Mouse (Mus musculus) E14TG2a.4 (cell line): ENCODE measurements around the gene Zfp248.

Source experiments
- H3K27me3 ChIP-seq: 2 replicates; pipeline ENCODE4 v1.6.1; 2014; ENCODE audit warnings: low read length, control low read depth; ENCODE audit not compliant: insufficient read depth
- H3K36me3 ChIP-seq: 2 replicates; pipeline ENCODE4 v1.6.1; 2014; ENCODE audit warnings: low read length, control low read depth; ENCODE audit not compliant: insufficient read depth
- H3K4me1 ChIP-seq: replicated peaks from 2 replicates; pipeline ENCODE4 v1.6.1; 2014; ENCODE audit warnings: low read depth, low read length, control low read depth
- H3K4me3 ChIP-seq: replicated peaks from 2 replicates; pipeline ENCODE4 v1.5.1; 2014; ENCODE audit warnings: mild to moderate bottlenecking, low read length
- H3K9me3 ChIP-seq: 2 replicates; pipeline ENCODE4 v1.6.1; 2014; ENCODE audit warnings: low read length, control low read depth
- CTCF ChIP-seq: conservative IDR thresholded peaks from 2 replicates; pipeline ENCODE4 v1.5.1; 2014; ENCODE audit warnings: low read length
- NANOG ChIP-seq: IDR thresholded peaks from 2 replicates; pipeline ENCODE4 v1.6.1; 2014; ENCODE audit warnings: borderline replicate concordance, low read length, mixed read lengths
- POU5F1 ChIP-seq: IDR thresholded peaks from 2 replicates; pipeline ENCODE4 v1.6.1; 2014; ENCODE audit warnings: low read length, borderline replicate concordance

Gene Zfp248

GRCm38 (mm10) chr6:118455042-118455631, at the start of gene Zfp248:
TSS of gene Zfp248 (minus strand) at chr6:118455528.
- Histone ChIP-seq H3K9me3 (no peaks in the 10 kb centered on the region), H3K27me3 (peaks cover 33% of the 10 kb centered on the region), H3K4me3 (peak within 1 kb of the TSS; percentile 88), H3K4me1 (peaks cover 10% of the 10 kb centered on the region; the same call in 1 of the 2 replicates), H3K36me3 (no peaks in the 10 kb centered on the region)
- TF ChIP-seq NANOG: no peak
- no peak for TF ChIP-seq POU5F1
- no peak for TF ChIP-seq CTCF

GRCm38 (mm10) chr6:118499010-118499409, 43.7 kb upstream of the Zfp248 start:
- Histone ChIP-seq H3K4me3 (no peak overlapping the region), H3K4me1 (no peaks in the 10 kb centered on the region), H3K9me3 (no peaks in the 10 kb centered on the region), H3K27me3 (peaks cover 5% of the 10 kb centered on the region; the same call in 1 of the 2 replicates), H3K36me3 (no peaks in the 10 kb centered on the region)
- no peak for TF ChIP-seq NANOG
- TF ChIP-seq CTCF: no peak
- TF ChIP-seq POU5F1: no peak

GRCm38 (mm10) chr6:118482125-118482524, 26.8 kb upstream of the Zfp248 start:
- peaks cover 7% of the 10 kb centered on the region for H3K4me1 ChIP-seq
- no peaks in the 10 kb centered on the region for H3K9me3 ChIP-seq
- no peak overlapping the region for H3K4me3 ChIP-seq
- no peaks in the 10 kb centered on the region for H3K36me3 ChIP-seq
- peaks cover 71% of the 10 kb centered on the region for H3K27me3 ChIP-seq
- no peak for TF ChIP-seq CTCF

GRCm38 (mm10) chr6:118478957-118479708, 23.8 kb upstream of the Zfp248 start, which contains the start of gene Zfp9:
TSS of gene Zfp9 (minus strand) at chr6:118479320.
- Histone ChIP-seq H3K27me3 (peaks cover 77% of the 10 kb centered on the region), H3K9me3 (no peaks in the 10 kb centered on the region), H3K4me1 (peaks cover 7% of the 10 kb centered on the region), H3K4me3 (peak within 1 kb of the TSS; percentile 75), H3K36me3 (no peaks in the 10 kb centered on the region)
- TF ChIP-seq NANOG (peak; percentile 32; the same call in 1 of the 2 replicates), CTCF (no peak)

GRCm38 (mm10) chr6:118477875-118478785, 22.8 kb upstream of the Zfp248 start:
- Histone ChIP-seq H3K9me3 (no peaks in the 10 kb centered on the region), H3K36me3 (no peaks in the 10 kb centered on the region), H3K4me1 (peaks cover 7% of the 10 kb centered on the region), H3K4me3 (peak overlapping the region; percentile 75; the same call in 1 of the 2 replicates), H3K27me3 (peaks cover 76% of the 10 kb centered on the region)
- TF ChIP-seq POU5F1 (no peak), NANOG (no peak), CTCF (no peak)

GRCm38 (mm10) chr6:118462069-118462705, 6.9 kb upstream of the Zfp248 start:
- Histone ChIP-seq H3K27me3 (peaks cover 15% of the 10 kb centered on the region), H3K36me3 (no peaks in the 10 kb centered on the region), H3K4me3 (no peak overlapping the region), H3K9me3 (no peaks in the 10 kb centered on the region), H3K4me1 (no peaks in the 10 kb centered on the region)
- TF ChIP-seq CTCF: no peak
- TF ChIP-seq NANOG: no peak
- no peak for TF ChIP-seq POU5F1

GRCm38 (mm10) chr6:118457726-118458125, 2.4 kb upstream of the Zfp248 start:
- no peak overlapping the region for H3K4me3 ChIP-seq
- no peak for TF ChIP-seq NANOG
- no peak for TF ChIP-seq CTCF
- TF ChIP-seq POU5F1: no peak
- no peaks in the 10 kb centered on the region for H3K9me3 ChIP-seq
- peaks cover 29% of the 10 kb centered on the region for H3K27me3 ChIP-seq
- H3K36me3 ChIP-seq: no peaks in the 10 kb centered on the region
- H3K4me1 ChIP-seq: peaks cover 10% of the 10 kb centered on the region; the same call in 1 of the 2 replicates

GRCm38 (mm10) chr6:118454452-118454851, 876 bp downstream of the Zfp248 start:
- TF ChIP-seq CTCF: no peak
- TF ChIP-seq POU5F1: no peak
- no peak for TF ChIP-seq NANOG
- Histone ChIP-seq H3K36me3 (no peaks in the 10 kb centered on the region), H3K4me1 (peaks cover 10% of the 10 kb centered on the region; the same call in 1 of the 2 replicates), H3K27me3 (peaks cover 33% of the 10 kb centered on the region), H3K4me3 (peak overlapping the region; percentile 88), H3K9me3 (no peaks in the 10 kb centered on the region)
